Mouse (Mus musculus) testis, adult 2 months (tissue): ENCODE measurements around the gene Gzmf.

Experiments
- CTCF ChIP-seq: fragments of 200-500 bp; IDR thresholded peaks from 2 replicates; pipeline ENCODE4 v1.5.1; 2012; ENCODE audit warnings: low read depth, mild to moderate bottlenecking, inconsistent platforms, low read length, moderate library complexity; ENCODE audit not compliant: control insufficient read depth, insufficient read depth, insufficient replicate concordance
- POLR2A ChIP-seq: fragments of 200-500 bp; IDR thresholded peaks from 2 replicates; pipeline ENCODE4 v1.6.1; 2012; ENCODE audit warnings: low read depth, mild to moderate bottlenecking, inconsistent platforms, low read length, moderate library complexity; ENCODE audit not compliant: control insufficient read depth

- TF ChIP-seq CTCF, result peak; percentile 7; the same call in 1 of the 2 replicates
- no peak for TF ChIP-seq POLR2A
Observed at GRCm38 (mm10) chr14:56155340-56155739, 55.9 kb downstream of the Gzmf start.
